Mouse (Mus musculus): Measurements from ENCODE around the gene Sept7.

DNA sequence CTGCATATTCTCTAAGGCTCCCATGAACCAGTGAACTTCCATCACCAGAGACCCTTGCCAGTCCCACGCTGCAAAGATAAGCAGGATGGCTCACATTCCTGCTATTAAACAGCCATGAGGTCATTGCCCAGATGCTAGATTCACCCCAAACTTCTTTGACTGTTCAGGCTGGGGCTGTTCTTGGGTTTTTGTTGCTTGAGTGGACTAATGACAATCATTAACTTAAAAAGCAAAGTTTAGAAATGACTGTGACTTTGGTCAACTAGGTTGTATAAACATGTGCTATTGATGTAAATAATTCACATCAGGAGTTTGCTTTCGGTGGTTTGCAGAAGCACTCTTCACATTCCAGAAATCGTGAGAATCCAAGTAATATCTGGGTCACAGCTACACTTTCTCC lies 36.8 kb upstream of the Sept7 start:
- TF ChIP-seq CTCF (IDR thresholded peaks at IDR 0.05; ENCODE audit: low read depth) (no peak), EP300 (IDR thresholded peaks at IDR 0.05; ENCODE audit: low read depth) (no peak)

All from liver, postnatal 0 days (tissue).